Mouse (Mus musculus) embryo, embryonic 10 days (tissue): ENCODE data around the gene Rpgrip1l.

ENCODE experiments used
- DNase-seq: peaks from one replicate; pipeline ENCODE4 v3.0.0-alpha.2; 2015; ENCODE audit warnings: low spot score

Rpgrip1l gene

DNA sequence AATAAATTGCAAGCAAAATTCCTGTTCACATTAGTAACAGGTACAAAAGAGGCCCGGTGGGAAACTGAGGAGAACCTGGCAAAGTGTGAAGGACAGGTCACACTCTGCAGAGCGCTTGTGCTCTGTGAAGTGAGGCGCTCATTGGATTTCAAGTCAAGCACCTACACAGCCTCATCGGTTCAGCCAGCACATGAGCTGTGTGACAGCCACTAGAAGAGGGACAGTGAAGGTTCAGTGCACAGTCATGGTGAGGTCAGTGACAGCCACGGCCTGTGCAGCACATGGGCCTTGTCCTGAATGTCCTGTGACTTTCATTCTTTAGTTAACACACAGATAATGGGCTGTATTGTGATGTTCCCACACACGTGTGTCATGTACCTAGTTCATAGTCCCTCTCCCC, 107.2 kb downstream of the Rpgrip1l start:
- no peak for DNase-seq

DNA sequence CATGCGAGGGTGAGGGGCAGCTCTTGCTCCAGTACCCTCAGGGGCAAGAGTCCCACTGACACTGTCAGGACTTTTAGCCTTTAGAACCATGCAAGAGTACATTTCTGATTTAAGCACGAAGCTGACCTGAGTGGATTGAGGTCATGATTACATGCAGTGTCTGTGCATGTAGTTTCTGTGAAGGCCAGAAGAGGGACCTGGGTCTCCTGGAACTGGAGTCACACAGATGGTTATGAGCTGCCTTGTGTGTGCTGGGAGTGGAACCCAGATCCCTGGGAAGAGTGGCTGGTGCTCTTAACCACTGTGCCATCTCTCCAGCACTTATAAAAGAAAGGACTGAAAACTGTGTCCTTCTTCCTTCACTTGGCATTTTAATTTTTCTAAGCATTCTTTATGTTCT, 111.9 kb downstream of the Rpgrip1l start:
- DNase-seq: no peak

DNA sequence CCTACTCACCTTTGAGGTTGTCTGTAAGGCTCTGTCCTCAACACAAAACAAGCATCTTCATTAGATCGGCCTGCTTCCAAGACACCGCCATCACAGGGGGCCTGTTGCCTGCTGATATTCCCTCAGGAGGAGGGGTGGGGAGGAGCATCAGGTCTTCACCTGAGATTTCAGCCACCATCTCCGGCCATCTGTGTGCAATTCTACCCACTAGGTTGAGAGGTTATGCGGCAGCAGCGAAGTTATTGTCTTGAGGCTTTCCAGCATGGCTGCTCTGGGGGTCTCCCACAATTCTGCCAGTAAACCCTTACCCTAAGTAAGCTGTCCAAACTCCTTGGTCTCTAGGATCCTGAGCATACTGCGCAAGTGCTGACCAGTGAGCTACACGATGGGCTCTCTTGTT, 113.2 kb downstream of the Rpgrip1l start, which contains the start of gene Aktip:
TSS of gene Aktip (minus strand) at position 101 of the 400 bp plus-strand sequence.
- no peak for DNase-seq

DNA sequence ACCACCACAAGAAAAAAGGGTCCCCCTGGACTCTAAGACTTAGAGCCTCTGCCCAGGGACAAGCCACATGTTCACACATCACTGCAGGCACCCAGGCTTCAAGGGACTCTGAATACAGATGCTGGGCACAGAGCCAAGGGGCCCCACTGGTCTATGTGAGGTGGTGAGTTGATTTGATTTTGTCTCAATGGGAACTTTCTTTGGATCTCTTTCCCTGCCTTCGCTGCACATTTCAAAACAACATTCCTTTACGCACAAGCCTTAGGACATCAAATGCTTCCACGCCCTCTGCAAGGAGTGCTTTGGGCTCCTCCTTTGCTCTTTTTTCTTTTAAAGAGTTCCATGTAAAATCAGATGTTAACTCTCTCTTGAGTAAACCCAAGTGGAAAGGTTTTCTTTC, 115.0 kb downstream of the Rpgrip1l start:
- no peak for DNase-seq

DNA sequence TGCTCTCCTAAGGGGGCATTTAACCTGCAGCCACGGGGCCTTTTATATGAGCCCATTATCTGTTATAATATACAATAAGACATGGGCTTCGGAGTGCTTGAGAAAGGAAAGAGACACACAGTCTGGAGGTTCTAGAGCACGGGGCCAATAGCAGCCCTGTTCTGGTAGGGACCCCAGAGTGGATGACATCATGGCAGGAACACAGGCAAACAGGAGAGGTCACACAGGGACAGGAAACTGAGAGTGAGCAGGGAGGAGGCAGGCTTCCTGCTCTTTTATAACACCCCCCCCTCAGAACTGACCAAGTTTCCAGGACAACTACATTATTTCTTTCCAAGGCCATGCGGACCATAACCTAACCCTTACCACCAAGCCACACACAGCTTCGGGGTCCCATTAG, 115.8 kb downstream of the Rpgrip1l start:
- DNase-seq: no peak

DNA sequence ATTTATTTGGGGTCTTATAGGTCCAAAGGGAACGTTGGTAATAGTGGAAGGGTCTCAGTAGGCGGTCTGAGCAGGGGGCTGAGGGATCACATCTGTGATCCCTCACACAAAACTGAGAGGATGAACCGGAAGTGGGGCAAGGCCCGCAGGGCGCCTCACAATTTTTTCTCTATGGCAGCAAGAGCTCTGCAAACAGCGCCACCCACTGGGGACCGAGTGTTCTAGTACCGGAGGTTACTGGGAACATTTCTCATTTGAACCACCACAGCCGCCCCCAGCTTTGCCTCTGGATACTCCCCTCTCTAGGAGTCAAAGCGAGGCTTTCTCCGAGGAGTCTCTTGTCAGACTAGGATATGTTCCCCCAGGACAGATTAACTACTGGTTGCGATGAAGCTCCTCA, 116.4 kb downstream of the Rpgrip1l start:
- peak; percentile 25 for DNase-seq

DNA sequence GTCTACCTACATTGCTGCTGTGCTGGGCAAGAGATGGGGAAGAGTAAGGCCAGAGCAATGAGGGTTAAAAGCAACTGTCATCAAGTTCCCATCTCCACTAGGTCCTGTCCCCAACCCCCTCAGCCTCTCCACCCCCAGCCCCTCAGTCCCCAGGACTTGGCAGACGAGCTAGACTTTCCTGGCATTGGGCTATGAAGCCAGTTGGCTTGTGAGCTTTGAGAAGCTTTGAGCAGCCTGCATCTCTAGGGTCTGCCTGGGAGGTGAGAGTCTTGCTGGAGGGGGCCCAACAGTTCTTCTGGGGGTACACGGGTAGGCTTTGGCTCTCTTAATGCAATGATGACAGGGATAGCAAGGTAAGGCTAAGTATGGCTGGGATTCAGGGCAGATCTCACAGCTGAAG, 119.0 kb downstream of the Rpgrip1l start:
- no peak for DNase-seq

DNA sequence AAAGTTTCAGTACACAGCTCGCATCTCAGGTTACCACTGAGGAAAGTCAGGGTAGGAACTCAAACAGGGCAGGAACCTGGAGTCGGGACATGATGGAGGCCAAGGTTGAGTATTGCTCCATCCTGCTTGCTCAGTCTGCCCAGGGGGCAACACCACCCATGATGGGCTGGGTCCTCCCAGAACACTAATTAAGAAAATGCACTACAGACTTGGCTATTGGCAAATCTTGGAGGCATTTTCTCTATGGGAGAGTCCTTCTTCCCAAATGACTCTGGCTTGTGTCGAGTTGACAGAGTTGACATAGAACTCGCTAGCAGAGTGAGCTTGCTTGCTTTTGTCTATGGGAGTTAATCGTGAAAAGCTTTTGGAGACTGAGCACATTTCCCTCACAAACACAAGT, 120.1 kb downstream of the Rpgrip1l start:
- DNase-seq: no peak

DNA sequence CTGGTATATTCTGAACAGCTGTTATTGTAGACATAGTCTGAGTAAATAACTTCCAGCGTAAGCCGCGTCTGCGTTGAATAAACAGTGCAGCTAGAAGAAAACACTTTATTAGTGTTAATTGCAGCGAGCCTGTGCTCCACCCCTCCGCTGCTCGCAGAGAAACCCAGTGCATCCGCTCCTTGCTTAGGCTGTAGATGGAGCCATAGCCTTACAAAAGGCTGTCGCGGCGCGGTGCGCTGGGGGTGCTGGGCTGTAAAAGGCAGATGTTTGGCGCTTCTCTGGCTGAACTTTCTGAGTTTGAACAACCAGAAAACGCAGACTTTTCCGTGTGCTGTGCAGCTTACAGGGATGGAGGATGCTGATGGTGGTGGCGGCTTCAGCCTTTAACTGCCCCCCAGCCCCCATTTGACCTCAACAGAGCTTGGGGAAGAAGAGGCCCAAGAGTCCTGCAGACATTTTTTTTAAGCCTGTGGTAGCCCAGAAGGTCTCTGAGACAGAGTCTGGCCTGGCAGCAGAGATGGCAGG, 122.2 kb downstream of the Rpgrip1l start:
- peak; percentile 91 for DNase-seq

DNA sequence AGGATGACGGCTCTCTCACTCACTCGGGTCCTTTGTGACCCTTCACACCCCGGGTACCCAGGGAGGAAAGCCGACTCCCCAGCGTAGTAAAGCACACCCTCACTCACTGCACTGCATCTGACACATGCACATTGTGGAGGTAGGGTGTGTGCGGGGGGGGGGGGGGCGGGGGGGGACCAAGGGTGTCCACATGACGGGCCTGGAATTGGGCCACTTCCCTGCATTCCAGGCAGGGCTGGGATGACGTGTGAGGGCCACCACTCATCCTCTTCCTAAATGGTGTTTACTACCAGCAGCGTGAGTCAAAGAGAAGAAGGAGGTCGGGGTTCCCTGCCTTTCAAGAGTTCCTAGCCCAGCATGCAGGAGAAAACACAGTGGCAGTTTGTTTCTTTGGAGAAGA, 124.9 kb downstream of the Rpgrip1l start:
- no peak for DNase-seq

DNA sequence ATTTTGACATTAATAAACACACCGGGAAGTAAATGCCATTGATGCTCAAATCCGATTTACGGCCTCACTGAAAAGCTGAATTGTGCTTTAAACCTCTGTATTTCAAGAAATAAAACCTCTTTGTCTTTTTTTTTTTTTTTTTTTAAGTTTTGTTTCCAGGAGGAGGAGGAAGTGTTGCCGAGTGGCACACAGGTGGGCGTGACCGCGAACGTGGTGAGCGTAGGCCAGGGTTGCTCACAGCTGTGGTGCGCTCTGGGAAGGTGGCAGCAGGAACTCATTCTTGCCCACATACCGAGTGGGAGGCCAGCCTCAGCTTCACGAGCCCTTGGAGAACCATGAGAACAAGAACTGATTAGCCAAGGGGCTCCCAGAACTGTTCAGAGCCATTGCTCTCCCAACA, 126.7 kb downstream of the Rpgrip1l start:
- DNase-seq: no peak

DNA sequence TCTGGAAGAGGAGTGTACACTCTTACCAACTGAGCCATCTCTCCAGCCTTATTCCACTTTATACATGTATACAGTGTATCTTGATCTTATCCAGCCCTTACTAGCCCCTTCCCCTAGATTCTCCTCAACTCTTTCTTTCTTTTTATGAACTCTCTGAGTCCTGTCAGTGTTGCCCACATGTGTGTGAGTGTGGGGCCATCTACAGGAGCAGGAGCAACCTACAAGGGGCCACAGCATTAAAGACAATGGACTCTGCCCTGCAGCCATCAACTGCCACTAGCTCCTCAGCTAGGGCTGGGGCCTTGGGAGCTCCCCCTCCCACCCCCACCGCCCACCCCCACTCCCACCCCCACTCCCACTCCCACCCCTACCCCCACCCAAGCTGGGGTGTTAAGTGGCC, 135.4 kb downstream of the Rpgrip1l start:
- DNase-seq: no peak

DNA sequence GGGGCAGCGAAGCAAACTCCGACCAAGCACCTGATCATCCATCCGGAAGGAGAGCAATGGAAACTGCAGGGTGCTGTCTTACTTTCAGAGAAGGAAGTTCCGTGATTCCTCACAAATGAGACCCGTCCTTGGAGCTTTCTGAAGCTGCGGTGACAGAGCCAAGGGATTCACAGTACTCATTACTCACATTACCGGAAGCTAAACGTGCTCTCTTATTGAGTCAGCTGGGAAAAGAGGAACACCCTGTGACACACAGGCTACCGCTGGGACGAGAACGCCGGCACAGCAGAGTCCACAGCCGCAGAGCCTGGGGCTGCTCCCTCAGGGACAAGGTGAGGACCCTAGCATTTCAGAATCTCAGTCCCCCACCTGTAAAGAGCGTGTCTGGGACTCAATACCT, 136.9 kb downstream of the Rpgrip1l start:
- no peak for DNase-seq

DNA sequence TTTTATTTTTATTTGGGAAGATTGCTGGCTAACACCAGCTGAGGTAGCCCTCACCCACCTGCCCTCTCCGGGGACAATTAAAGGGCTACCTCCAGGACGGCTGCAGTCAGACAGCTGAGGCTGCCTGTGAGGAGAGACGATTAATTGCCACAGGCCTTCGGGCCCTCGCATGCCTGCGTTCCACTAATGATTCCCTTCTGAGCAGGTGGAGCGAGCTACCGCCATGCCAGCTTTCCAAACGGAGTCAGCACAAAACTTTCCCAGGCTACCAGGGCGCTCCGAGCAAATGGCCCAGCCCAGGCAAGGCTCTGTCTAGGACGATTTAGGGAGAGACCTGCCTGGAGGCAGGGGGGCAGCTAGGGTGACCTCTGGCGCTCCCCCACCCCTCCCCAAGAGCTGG, 141.5 kb downstream of the Rpgrip1l start:
- peak; percentile 27 for DNase-seq

DNA sequence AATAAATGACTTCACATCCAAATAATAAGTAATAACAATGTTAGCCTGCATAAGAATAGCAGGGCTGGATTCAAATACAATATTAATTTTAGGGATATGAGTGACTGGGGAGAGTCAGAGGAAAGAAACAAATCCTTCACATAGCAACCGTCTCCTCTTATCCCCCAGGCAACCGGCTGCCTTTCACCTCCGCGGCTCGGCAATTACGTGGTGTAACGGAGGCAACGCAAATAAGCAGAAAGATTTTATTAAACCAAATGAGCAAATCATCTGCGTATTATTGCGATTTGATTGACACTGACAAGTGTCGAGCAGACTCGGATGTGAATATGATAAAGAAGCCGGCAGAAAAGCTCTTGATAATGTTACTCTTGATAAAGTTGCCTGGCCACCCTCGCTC, 142.1 kb downstream of the Rpgrip1l start:
- no peak for DNase-seq

DNA sequence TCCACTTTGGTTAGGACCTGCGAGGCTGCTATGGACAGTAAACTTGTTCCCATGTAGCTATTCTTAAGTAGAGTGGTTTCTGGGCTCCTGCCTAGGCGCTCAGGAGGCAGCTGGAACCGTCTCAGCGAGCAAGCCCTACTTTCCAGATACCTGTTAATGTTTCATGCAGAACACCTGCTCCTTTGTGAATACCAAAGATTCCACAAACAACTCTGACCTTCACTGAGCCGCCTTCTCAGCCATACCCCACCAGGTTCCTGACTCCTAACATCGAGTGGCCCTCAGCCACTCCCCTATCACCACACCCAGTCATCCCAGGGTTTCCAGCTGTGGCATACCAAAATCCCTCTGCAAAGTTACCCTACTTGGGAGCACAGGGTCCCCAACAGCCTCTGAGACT, 142.9 kb downstream of the Rpgrip1l start:
- DNase-seq: no peak
